Mouse (Mus musculus) kidney, postnatal 10 days (tissue): ENCODE results near the gene Spns1.

Experiments
- DNase-seq: peaks from one replicate; pipeline ENCODE4 v3.0.0; 2021; ENCODE audit warnings: mixed read lengths

Spns1 gene

DNA sequence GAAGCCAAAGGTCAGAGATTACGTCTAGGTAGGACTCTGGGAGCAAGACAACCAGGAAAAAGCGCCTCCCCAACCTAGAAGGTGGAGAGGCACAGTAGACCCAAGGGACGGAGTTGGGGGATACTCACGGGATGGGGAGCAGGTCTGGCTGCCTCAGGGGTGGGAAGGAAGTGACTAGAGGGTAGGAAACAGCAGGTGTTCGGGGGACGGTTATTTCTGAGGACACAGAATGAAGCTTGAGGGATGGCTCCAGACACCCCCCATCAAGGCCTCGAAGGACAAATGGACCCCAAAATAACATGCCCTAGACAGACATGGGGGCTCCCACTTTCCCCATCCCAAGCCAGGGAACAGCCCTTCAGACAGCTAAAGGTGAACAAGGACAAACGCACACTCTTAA, 8.9 kb downstream of the Spns1 start:
- DNase-seq = no peak

DNA sequence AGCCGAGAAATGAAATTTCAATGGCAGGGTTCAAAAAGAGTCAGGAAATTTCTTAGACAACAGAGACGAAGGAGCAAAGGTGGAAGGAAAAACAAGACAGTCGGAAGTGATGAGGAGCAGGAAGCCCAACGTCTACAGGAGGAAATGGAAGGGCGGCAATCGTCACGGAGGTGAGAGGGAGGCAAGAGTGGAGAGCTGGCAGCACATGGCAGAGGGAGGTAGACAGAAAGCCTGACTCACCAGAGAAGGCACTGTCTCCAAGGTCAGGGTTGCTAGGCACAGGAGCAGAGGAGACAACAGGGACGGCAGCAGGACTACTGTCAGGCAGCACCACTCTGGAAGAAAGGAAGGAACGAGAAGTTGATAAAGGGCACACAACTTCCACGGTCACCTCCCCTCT, 9.6 kb downstream of the Spns1 start:
- DNase-seq = no peak

DNA sequence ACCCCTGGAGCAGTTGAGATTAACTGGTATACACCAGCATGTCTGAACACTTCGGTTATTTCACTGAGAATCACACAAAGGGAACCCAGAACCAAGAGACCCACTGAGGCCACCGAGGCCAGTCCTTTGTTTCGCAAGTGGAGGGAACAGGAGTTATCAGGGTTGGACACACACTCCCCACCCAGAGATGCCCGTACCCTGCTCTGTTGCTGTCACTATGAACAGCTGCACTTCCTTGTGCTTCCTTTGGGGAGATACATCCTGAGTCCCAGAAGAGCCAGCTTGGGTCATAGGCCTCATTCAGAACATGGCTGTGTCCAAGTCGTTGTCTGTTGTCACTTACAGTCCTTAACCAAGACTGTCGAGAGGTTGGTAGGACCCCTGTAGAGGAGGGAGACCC, 14.2 kb downstream of the Spns1 start:
- DNase-seq = no peak

DNA sequence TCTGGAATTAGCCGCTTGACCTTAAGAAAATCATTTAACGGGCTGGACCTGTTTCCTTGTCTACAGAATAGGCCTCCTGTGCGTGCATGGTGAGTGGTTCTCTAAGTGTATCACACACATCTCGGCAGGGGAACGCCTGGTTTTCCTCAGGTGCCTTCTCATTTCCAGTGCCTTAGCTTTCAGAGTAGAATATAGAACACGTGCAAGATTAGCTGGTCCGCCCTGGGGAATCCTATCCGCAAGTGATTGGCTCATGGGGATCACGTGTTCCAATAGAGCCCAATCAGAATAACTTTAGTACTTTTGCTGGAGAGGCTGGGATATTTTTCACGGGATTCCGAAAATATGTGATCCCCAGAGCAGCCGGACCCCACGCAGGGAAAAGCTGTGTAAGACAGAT, 18.2 kb downstream of the Spns1 start:
- no peak for DNase-seq

DNA sequence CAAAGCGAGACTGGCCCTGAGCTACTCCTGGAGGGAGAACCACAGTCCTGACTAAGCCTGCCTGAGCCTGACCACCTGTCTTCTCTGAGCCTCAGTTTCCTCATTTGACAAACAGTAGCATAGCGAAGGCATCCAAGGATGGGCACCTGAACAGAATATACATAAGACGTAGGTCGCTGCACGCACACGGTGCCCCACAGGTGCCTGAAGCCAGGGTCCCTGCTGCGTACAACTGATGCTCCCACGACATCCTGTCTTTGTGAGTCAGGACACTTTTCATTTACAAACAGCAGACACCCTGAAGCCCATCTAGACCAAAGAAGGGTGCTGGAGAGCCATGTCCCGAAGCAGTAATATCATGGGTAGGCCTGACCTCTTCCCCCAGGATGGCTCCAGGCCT, 18.8 kb downstream of the Spns1 start:
- DNase-seq = no peak

DNA sequence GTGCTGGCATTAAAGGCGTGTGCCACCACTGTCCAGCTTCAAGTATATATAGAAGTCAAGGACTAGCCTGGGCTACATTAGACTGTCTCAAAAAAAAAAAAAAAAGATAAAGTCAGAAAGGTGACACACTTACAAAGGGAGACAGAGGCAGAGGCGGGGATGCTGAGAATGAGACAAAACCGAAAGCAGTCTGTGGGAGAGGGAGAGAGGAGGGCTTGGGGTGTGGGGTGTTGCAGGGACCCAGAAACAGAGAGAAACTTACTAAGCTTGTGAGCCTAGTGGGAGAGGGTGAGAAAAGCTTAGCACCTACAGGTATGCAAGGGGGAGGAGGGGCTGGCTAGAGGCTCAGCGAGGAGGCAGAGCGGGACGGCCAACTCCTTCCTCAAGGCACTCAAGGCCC, 19.4 kb downstream of the Spns1 start:
- DNase-seq = no peak

DNA sequence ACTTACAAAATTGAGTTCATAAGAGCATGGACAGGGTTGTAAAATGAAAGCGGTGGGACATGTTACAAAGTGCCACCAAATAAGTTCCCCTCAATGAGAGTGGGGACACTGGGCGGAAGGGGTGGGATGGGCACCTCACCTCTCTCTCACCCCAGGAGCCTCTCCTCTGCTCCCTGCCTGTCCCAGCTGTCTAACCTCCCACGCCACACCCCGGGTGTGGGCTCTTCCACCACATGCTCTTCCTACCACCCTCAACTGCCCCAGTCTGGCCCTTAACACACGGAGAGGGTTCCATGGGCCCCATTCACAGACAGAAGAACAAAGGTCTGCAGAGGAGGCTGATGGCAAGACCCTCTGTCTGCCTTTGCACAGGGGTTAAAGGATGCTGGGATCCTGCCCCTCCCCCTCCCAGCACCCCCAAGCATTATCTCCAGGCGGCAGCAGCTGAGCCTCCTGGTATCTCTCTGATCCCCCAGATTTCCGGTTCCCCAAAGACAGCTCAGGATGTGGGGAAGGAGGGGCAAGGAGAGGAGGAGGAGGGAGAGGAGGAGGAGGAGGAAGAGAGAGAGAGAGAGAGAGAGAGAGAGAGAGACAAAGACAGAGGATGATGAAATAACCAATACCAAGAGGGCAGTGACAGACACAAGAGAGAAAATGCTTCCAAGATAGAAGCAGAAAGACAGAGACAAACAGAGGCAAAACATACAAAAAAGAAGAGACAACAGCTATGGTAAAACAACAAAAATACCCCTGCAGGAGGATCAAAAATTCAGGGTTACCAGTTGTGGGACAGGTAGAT, 20.3 kb downstream of the Spns1 start:
- no peak for DNase-seq

DNA sequence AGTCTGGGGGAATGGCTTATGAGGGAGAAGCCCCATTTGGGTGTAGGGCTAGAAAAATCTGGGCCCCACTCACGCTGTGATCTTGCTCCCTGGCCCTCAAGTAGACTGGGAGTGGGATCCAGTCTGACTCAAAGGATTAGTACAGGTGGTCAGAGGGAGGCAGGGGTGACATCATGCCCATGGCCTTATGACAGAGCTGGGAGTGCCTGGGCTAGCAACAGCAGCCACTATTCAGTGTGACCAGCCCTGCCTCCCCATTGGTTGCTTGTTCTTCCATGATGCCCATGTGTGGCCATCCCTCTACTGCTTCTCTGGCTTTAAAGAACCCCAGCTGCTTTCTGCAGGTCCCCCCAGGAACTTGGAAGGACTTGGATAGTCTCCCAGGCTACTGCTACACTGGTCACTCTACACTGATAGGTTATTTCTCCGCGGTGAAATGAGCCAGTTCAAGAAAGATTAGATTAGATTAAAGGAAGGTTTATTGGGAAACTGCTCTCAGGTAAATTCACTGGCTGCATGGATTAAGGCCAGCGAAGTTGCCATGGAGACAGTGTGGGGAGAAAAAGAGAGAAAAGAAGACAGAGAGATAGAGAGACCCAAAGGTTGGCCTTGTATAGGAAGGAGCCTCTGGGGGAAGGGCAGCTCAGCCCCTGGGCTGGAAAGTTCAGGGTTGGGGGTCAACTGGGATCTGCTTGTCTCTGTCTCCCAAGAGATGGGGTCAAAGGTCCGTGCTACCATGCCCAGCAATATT, 21.2 kb downstream of the Spns1 start:
- DNase-seq = no peak

DNA sequence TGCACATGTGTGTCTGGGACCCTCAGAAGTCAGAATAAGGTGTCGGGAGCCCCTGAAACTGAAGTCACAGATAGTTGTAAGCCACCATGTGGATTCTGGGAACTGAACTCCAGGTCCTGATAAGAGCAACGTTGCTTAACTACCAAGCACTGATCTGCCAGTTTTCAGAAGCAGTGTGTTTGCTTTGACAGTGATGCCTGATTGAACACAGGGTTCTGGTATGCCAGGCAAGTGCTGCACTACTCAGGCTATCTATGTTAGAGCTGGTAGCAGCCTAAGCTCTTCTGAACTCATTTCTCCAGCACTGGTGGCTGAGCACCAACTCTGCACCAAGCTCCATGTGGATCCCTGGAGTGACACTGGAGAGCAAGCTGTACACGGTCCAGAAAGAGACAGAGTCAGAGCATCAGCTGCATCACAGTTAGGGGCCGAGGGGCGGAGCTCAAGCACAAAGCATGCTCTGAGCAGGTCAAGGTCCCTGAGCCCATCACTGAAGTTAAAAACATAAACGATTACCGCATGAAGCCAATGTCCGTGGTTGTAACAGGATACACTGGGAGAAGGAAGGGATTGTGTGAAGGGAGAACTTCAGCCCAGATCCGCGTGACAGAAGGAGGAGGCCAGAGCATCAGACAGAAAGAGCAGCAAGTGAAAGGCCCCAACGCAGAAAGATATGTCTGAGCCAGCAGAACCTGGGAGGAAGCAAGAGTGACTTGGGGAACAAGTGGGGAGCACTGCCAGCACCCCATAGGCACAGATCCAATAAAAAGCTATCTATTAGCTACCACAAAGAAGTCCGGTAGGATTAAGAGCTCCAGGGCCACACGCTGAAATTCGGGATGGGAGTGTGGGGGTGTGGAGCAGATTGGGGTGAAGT, 22.3 kb downstream of the Spns1 start:
- no peak for DNase-seq

DNA sequence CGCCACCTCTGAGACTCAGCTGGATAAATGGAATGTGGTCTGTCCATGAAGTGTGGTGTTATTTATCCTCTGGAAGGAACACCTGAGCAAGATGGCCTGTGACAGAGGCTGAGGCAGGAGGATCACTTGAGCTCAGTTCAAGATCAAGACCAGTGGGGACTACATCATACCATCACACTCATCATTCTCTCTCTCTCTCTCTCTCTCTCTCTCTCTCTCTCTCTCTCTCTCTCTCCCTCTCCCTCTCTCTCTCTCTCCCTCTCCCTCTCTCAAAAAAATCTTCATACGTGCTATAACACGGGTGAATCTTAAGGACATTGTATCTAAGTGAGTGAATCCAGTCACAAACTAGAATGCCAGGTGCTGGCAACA, 23.3 kb downstream of the Spns1 start:
- no peak for DNase-seq

DNA sequence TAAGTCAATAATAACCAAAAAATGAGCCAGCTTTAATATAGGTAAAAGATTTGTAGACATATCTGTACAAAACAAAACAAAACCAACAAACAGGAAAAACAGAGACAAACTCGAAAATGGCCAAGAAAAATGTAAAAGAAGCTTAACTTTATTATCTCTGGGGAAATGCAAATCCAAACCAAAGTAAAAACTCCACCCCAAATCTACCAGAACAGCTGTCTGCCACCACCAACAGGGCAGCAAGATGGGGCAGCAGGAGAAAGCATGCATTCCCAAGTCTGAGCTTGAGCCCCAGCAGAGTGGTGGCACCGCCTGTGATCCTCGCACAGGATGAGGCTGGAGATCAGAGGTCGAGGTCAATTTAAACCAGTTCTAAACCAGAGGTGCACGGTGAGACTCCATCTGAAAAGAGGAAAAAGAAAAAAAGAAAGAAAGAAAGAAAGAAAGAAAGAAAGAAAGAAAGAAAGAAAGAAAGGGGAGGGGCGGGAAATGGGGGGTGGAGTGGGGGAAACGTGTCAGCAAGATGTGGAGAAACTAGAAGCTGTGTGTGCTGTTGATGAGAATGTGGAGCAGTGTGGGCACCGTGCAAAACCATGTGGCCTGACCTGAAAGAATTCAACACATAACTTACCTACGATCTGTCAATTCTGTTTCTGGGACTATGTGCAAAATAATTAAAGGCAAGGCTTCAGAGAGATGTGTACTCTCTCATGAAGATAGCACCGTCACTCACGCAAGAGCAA, 23.8 kb downstream of the Spns1 start:
- no peak for DNase-seq

DNA sequence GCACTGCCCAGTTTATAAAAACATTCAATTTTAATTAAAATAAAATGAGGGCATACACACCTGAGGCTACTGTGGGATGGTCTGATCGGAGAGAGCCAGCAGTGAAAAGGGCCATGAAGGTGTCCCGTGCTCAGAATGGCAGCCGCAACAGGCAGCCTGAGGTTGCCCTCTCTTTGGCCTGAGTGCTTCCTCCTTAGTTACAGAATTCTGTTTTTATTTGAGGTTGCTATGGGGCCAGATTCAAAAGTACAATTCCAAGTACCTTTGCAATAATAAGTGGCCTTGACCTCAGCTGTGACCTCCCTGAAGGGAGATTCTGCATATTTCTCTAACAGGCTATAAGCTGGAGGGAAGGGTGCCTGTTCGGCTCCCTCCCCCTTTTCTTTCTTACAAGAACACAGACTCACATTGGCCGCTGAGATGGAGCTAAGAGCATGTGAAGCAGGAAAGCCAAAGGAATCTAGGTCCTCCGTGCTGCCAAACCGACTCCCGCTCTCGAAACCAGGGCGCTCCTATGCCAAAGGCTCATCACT, 25.8 kb downstream of the Spns1 start:
- no peak for DNase-seq

DNA sequence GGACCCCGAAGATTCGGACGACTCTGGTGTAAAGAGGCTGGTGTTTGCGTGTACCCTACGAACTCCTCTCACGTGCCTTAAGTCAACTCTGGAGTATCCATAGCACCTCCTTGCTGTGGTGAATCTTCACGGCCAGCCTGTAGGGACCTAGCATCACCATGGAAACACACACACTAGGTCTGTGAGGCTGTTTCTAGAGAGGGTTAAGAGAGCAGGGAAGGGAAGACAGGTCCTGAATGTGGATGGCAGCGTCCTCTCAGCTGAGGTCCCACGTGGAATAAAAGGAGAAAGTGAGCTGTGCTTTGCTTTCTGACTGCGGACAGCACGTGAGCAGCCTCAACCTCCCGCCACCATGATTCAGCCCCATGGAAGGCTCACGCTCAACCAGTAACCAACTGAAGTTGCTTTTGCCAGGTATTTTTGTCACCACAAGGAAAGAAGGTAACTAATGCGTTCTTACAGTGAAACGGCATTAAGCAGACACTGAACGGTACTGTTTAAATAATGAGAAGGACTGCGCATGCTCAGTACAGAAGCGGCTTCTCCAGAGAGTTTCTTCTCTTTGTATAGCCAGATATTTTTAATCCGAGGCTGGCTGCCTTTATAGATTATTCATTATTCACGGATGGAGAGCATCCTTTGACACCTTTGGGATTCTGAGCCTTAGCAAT, 26.4 kb downstream of the Spns1 start:
- DNase-seq = no peak

DNA sequence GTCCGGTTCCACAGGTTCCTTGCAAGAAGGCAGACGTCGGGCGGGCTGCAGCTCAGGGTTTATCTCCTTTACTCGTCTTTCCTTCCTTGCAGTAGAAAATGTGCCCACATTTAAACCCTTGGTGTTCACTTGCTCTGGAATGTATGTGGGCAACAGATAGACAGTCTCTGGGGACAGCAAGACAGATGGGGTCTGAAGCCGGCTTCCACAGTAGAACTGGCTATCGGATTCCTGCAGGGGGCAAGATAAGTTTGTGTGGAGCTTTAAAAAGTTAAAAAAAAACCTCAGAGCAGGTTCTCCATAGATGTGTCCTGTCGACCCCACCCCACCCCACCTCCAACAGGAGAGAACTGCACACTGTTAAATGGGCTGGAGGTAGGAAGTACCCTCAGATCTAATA, 29.0 kb downstream of the Spns1 start:
- DNase-seq = no peak

DNA sequence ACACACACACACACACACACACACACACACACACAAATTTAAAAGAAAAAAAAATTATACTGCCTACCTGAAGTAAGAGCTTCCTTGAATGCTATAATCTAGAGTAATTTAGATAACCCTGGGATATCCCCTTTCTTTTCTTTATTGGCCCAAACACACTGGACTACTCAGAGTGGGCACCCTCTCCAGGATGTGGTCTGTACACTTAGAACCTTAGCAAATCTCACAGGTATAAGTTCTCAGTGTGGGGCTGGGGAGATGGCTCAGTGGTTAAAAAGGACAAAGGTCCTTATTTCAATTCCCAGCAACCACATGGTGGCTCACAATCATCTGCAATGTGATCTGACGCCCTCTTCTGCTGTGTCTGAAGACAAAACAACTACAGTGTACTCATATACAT, 30.2 kb downstream of the Spns1 start:
- DNase-seq = no peak

DNA sequence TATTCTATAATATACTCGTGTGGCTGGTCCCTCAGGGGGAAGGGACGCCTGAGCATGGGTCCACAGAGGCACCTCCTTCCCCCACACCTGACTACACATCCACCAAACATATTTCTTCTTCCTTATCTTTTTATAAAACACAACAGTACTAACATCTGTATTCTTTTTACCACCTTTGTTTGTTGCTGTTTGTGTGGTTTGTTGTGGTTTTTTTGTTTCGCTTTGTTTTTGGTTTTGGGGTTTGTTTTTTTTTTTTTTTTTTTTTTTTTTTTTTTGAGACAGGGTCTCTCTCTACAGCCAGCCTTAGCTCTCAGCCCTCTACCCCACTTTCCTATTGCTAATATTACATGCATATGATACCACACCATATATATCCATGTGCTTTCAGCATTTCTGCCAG, 31.3 kb downstream of the Spns1 start:
- no peak for DNase-seq

DNA sequence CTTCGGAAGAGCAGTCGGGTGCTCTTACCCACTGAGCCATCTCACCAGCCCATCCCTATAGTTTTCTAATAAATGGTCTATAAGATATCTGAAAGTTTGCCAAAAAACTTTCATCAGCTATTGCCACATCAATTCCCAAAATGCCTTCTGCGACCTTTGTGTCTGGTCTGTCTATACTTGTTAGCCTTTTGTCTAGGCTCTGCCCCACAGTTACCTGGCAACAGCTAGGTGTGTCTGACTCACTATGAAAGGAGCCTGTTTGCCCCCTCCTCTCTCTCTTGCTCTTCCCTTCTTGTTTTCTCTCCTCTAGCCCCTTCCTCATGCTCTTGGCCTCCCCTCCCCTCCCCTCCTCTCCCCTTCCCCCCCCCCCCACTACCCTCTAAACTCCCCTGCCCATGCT, 31.7 kb downstream of the Spns1 start:
- no peak for DNase-seq

DNA sequence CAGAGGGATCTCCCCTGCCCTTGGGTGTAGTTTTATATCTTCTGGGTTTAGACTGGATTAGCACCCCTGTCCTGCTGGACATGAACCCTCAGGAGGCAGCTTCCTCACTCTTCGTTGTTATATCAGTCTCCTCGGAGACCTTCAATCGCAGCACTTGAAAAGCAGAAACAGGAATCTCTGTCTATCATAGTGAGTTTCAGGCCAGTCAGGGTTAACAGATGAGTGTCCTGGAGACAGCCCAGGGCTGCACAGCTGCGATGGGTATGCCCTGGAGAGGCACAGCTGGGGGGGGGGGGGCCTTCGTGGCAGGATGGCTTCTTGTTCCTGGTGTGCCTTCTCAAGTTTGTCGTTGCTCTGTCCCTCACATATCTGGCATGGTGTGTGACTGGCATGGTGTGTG, 36.4 kb downstream of the Spns1 start:
- DNase-seq = no peak

DNA sequence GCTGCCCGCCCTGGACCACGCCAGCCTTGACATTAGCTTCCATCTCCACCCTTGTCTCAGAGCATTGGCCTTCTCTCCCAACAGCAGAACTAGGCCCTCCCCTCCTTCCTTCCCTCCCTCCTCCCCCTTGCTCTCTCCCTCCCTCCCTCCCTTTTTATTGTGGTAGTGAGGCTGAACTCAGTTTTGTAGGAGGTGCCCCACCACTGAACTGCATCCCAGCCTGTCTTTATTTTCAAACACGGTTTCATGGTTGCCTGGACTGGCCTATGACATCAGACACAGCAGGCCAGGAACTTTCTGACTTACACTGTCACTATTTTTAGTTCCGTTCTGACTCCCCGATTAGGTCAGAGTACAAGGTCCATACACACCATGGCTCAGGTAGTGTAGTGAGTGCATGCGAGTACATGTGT, 37.0 kb downstream of the Spns1 start:
- DNase-seq = no peak

DNA sequence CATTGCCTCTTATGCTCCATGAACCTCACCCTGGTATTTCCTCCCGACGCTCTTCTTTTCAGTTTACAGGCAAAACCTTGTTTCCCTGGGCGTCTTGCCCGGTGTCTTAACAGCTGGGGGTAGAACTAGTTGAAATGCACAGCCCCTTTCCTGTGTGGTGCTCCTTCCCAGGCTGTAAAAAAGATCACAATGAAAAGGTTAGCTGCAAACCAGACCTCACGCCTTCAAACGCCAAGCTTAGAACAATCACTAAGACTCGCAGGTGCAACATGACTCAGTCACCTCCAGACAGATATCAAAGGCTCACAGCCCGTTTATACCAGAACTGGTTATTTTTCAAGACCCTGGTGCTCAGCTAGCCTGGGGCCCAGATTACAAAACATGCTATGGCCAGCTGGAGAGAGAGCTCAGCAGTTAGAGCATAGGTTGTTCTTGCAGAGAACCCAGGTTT, 37.7 kb downstream of the Spns1 start:
- peak; percentile 46 for DNase-seq

DNA sequence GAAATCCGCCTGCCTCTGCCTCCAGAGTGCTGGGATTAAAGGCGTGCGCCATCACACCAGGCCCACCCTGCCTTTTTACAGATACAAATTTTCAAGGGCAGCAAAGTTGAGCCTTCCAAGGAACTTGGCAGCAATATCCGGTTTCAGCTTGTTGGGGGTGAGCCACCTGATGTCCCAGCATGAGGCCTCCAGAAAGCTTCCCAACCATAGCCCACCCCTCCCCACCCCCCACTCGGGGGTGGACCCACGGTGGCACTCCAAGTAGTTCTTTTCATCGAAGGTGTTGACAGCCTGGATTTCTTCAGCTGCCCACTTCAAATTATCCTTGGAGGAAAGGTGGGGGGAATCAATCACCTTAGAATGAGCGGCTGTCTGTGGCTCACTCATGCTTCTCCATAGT, 38.3 kb downstream of the Spns1 start:
- no peak for DNase-seq

DNA sequence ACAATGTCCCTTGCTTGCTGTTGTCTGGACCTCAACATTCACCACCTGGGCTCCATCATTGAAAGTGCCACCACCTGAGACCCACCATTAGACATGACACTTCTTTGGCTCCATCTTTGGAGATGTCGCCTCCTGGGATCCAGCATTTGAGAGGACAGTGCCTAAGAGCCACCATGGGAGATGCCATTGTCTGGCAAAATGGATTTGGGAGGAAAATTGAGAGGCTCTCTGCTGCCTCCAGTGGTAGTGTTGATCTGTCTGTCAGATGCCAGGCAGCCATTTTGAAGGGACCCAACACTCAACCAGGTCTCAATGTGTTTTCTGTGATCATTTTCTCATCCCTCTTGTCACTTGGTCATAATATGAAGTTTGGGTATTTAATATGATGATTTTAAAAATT, 41.7 kb downstream of the Spns1 start:
- no peak for DNase-seq
